Mouse (Mus musculus) kidney, embryonic 15.5 days (tissue): ENCODE results near the gene Uap1l1. TPM values are rescaled to one million over a fixed set of nuclear protein-coding genes. Genes with fewer than 3 reads are reported as not detected.

ENCODE experiments used
- ATAC-seq: fragments of 200-750 bp; cut with Nextera tagmentation; replicated peaks from 2 replicates; pipeline ENCODE4 v1.8.0; 2017; ENCODE audit warnings: moderate TSS enrichment; ENCODE audit not compliant: low FRiP score
- H3K27ac ChIP-seq: fragments of 300-500 bp; sonication (generic); 2 replicates; pipeline ENCODE4 v1.5.1; 2015; ENCODE audit warnings: mild to moderate bottlenecking, inconsistent platforms
- H3K27me3 ChIP-seq: fragments of 300-500 bp; sonication (generic); 2 replicates; pipeline ENCODE4 v1.6.1; 2015; ENCODE audit warnings: inconsistent platforms
- H3K36me3 ChIP-seq: fragments of 300-500 bp; sonication (generic); 2 replicates; pipeline ENCODE4 v1.6.1; 2015; ENCODE audit warnings: inconsistent platforms
- H3K4me1 ChIP-seq: fragments of 300-500 bp; sonication (generic); 2 replicates; pipeline ENCODE4 v1.6.1; 2015; ENCODE audit warnings: inconsistent platforms
- H3K4me2 ChIP-seq: fragments of 300-500 bp; sonication (generic); 2 replicates; pipeline ENCODE4 v1.6.1; 2015; ENCODE audit warnings: moderate library complexity, mild to moderate bottlenecking, inconsistent platforms
- H3K4me3 ChIP-seq: fragments of 300-500 bp; sonication (generic); replicated peaks from 2 replicates; pipeline ENCODE4 v1.5.1; 2015; ENCODE audit warnings: mild to moderate bottlenecking, inconsistent platforms
- H3K9ac ChIP-seq: fragments of 300-500 bp; sonication (generic); 2 replicates; pipeline ENCODE4 v1.6.1; 2015; ENCODE audit warnings: mild to moderate bottlenecking, inconsistent platforms
- H3K9me3 ChIP-seq: fragments of 300-500 bp; sonication (generic); replicated peaks from 2 replicates; pipeline ENCODE4 v1.6.1; 2016; ENCODE audit warnings: inconsistent platforms
- WGBS: fragments of 180-500 bp; shearing (Covaris S2); methylation state at CpG from one replicate; pipeline ENCODE4 v1.1.7; 2015; ENCODE audit warnings: mixed read lengths; 5-methylcytosine and 5-hydroxymethylcytosine counted together
- polyA plus RNA-seq: library from polyadenylated mRNA; unstranded; fragments of >200 nt; fragmentation: Nextera tagmentation; extraction: Ambion mirVana; gene quantifications from 2 replicates; pipeline ENCODE4 v1.2.1, GENCODE M21; 2015

Uap1l1 gene
- polyA plus RNA-seq, 1 experiment from 2014 or later, result 27.3 TPM

- Histone ChIP-seq H3K9me3 (no peaks in the 10 kb centered on the region), H3K36me3 (no peaks in the 10 kb centered on the region), H3K27me3 (peaks cover 21% of the 10 kb centered on the region; the same call in 1 of the 2 replicates), H3K27ac (no peak overlapping the region), H3K9ac (no peak overlapping the region), H3K4me3 (peak overlapping the region; percentile 64; the same call in 1 of the 2 replicates), H3K4me1 (peaks cover 38% of the 10 kb centered on the region), H3K4me2 (peak overlapping the region; percentile 95)
- ATAC-seq, result no peak
- 87% methylated on average over 4 of the region's 4 CpGs for WGBS
These were observed 1.2 kb downstream of the Uap1l1 start for GRCm38 (mm10) chr2:25364313-25364712.

GRCm38 (mm10) chr2:25363478-25364178 is 1.9 kb downstream of the Uap1l1 start:
- peaks cover 19% of the 10 kb centered on the region; the same call in 1 of the 2 replicates for H3K27me3 ChIP-seq
- no peak overlapping the region for H3K4me3 ChIP-seq
- H3K36me3 ChIP-seq, result no peaks in the 10 kb centered on the region
- H3K4me2 ChIP-seq, result peak overlapping the region; percentile 95; the same call in 1 of the 2 replicates
- peaks cover 38% of the 10 kb centered on the region for H3K4me1 ChIP-seq
- H3K9ac ChIP-seq, result no peak overlapping the region
- H3K27ac ChIP-seq, result no peak overlapping the region
- 52% methylated on average over 13 of the region's 13 CpGs for WGBS
- no peaks in the 10 kb centered on the region for H3K9me3 ChIP-seq
- 0 out of 2 replicates have a peak, but pooled peaks have one; percentile 10 for ATAC-seq

GRCm38 (mm10) chr2:25359848-25360247 is 5.6 kb downstream of the Uap1l1 start:
- no peak for ATAC-seq
- Histone ChIP-seq H3K9ac (no peak overlapping the region), H3K27me3 (peaks cover 8% of the 10 kb centered on the region; the same call in 1 of the 2 replicates), H3K27ac (no peak overlapping the region), H3K4me3 (no peak overlapping the region), H3K4me2 (no peak overlapping the region), H3K4me1 (peaks cover 56% of the 10 kb centered on the region), H3K36me3 (no peaks in the 10 kb centered on the region), H3K9me3 (no peaks in the 10 kb centered on the region)
- 73% methylated on average over 4 of the region's 4 CpGs for WGBS

GRCm38 (mm10) chr2:25356208-25357079 is 9.0 kb downstream of the Uap1l1 start, which contains the start of gene Dpp7:
Dpp7 (minus strand) TSS chr2:25356359.
- peak; percentile 82 for ATAC-seq
- Histone ChIP-seq H3K27ac (no peak within 1 kb of the TSS), H3K9me3 (no peaks in the 10 kb centered on the region), H3K4me3 (peak within 1 kb of the TSS; percentile 61), H3K9ac (peak within 1 kb of the TSS; percentile 51), H3K4me1 (peaks cover 24% of the 10 kb centered on the region), H3K27me3 (no peaks in the 10 kb centered on the region), H3K4me2 (peak within 1 kb of the TSS; percentile 92), H3K36me3 (peaks cover 19% of the 10 kb centered on the region)
- WGBS, result 2% methylated on average over 13 of the region's 13 CpGs

- Histone ChIP-seq H3K9me3 (no peaks in the 10 kb centered on the region), H3K4me1 (peaks cover 23% of the 10 kb centered on the region), H3K36me3 (peaks cover 28% of the 10 kb centered on the region), H3K4me2 (peak overlapping the region; percentile 92), H3K9ac (peak overlapping the region; percentile 51), H3K4me3 (peak overlapping the region; percentile 61), H3K27ac (no peak overlapping the region), H3K27me3 (no peaks in the 10 kb centered on the region)
- ATAC-seq, result no peak; the same call in 1 of the 2 replicates
- WGBS, result 36% methylated on average over 18 of the region's 18 CpGs
These were observed 9.9 kb downstream of the Uap1l1 start for GRCm38 (mm10) chr2:25355419-25356066.

- Histone ChIP-seq H3K27ac (no peak overlapping the region), H3K4me2 (no peak overlapping the region), H3K9me3 (no peaks in the 10 kb centered on the region), H3K4me1 (peaks cover 23% of the 10 kb centered on the region), H3K27me3 (no peaks in the 10 kb centered on the region), H3K36me3 (peaks cover 42% of the 10 kb centered on the region), H3K4me3 (no peak overlapping the region), H3K9ac (no peak overlapping the region)
- ATAC-seq, result no peak
- 89% methylated on average over 6 of the region's 6 CpGs for WGBS
These were observed 11.3 kb downstream of the Uap1l1 start for GRCm38 (mm10) chr2:25354211-25354610.

GRCm38 (mm10) chr2:25350701-25351100 is 14.8 kb downstream of the Uap1l1 start:
- ATAC-seq, result no peak
- 92% methylated on average over 3 of the region's 3 CpGs for WGBS

GRCm38 (mm10) chr2:25349499-25349898 is 16.0 kb downstream of the Uap1l1 start:
- no peak overlapping the region for H3K4me3 ChIP-seq
- ATAC-seq, result no peak

More at GRCm38 (mm10) chr2:25350701-25351100, 14.8 kb downstream of the Uap1l1 start:
- peaks cover 10% of the 10 kb centered on the region for H3K4me1 ChIP-seq
- no peak overlapping the region for H3K9ac ChIP-seq
- no peak overlapping the region for H3K27ac ChIP-seq
- no peak overlapping the region for H3K4me2 ChIP-seq
- H3K27me3 ChIP-seq, result no peaks in the 10 kb centered on the region
- peaks cover 75% of the 10 kb centered on the region for H3K36me3 ChIP-seq
- no peak overlapping the region for H3K4me3 ChIP-seq
- H3K9me3 ChIP-seq, result no peaks in the 10 kb centered on the region

GRCm38 (mm10) chr2:25348162-25348561 is 17.3 kb downstream of the Uap1l1 start:
- Histone ChIP-seq H3K4me1 (no peaks in the 10 kb centered on the region), H3K9me3 (no peaks in the 10 kb centered on the region), H3K4me2 (no peak overlapping the region), H3K27me3 (no peaks in the 10 kb centered on the region), H3K36me3 (peaks cover 98% of the 10 kb centered on the region), H3K4me3 (no peak overlapping the region), H3K9ac (no peak overlapping the region), H3K27ac (no peak overlapping the region)
- WGBS, result 88% methylated on average over 7 of the region's 7 CpGs
- no peak for ATAC-seq

More at GRCm38 (mm10) chr2:25349499-25349898, 16.0 kb downstream of the Uap1l1 start:
- H3K36me3 ChIP-seq, result peaks cover 87% of the 10 kb centered on the region
- WGBS, result 94% methylated on average over 4 of the region's 4 CpGs
- no peak overlapping the region for H3K9ac ChIP-seq
- H3K9me3 ChIP-seq, result no peaks in the 10 kb centered on the region
- H3K4me1 ChIP-seq, result no peaks in the 10 kb centered on the region
- H3K27me3 ChIP-seq, result no peaks in the 10 kb centered on the region
- no peak overlapping the region for H3K4me2 ChIP-seq
- H3K27ac ChIP-seq, result no peak overlapping the region

GRCm38 (mm10) chr2:25338303-25338702 is 27.2 kb downstream of the Uap1l1 start:
- WGBS, result 94% methylated on average over 6 of the region's 6 CpGs
- no peaks in the 10 kb centered on the region for H3K9me3 ChIP-seq
- no peak overlapping the region for H3K4me3 ChIP-seq
- H3K4me2 ChIP-seq, result no peak overlapping the region
- H3K9ac ChIP-seq, result no peak overlapping the region
- peaks cover 13% of the 10 kb centered on the region for H3K4me1 ChIP-seq
- no peak for ATAC-seq
- H3K27ac ChIP-seq, result no peak overlapping the region
- peaks cover 90% of the 10 kb centered on the region for H3K36me3 ChIP-seq
- H3K27me3 ChIP-seq, result no peaks in the 10 kb centered on the region

- no peaks in the 10 kb centered on the region for H3K27me3 ChIP-seq
- peak overlapping the region; percentile 74 for H3K4me3 ChIP-seq
- peak overlapping the region; percentile 94 for H3K9ac ChIP-seq
- no peaks in the 10 kb centered on the region for H3K9me3 ChIP-seq
- WGBS, result 87% methylated on average over 2 of the region's 2 CpGs
- H3K4me2 ChIP-seq, result peak overlapping the region; percentile 94
- peaks cover 49% of the 10 kb centered on the region for H3K36me3 ChIP-seq
- H3K4me1 ChIP-seq, result peaks cover 24% of the 10 kb centered on the region
- no peak overlapping the region for H3K27ac ChIP-seq
- no peak for ATAC-seq
These were observed 31.9 kb downstream of the Uap1l1 start for GRCm38 (mm10) chr2:25333569-25333968.
